In genomic region chr2:160230786-160231185, GRCm38 (mm10) we compare ENCODE assay signal across 18 mouse cellular contexts.
DNase-seq lines count a peak whose midpoint lies in the region; ATAC-seq and TF ChIP-seq lines count a peak whose summit lies in the region.
"Had no signal": no experiment of that assay in that cellular context is flagged by ENCODE, and none has a peak within 500 bp of the region (broad histone marks: within the 10 kb centered on the region; RNA-seq: fewer than 3 reads in every experiment).

No protein-coding gene starts in this region.

- peak overlapping the region; percentile 53 for H3K27ac ChIP-seq in brown adipose tissue, adult 24 weeks (replicated peaks; ENCODE audit: low read depth, low read length)
- no peak overlapping the region for H3K27ac ChIP-seq in midbrain, postnatal 0 days (ENCODE audit: low read depth, low read length)
- H3K27ac ChIP-seq: forebrain, embryonic 12.5 days; hindbrain, embryonic 15.5 days; limb, embryonic 12.5 days; midbrain, embryonic 12.5 days; neural tube, embryonic 15.5 days had no signal

- no peaks in the 10 kb centered on the region for H3K36me3 ChIP-seq in midbrain, postnatal 0 days (ENCODE audit: insufficient read depth, low read length)
- H3K36me3 ChIP-seq: forebrain, embryonic 12.5 days; heart, embryonic 12.5 days; hindbrain, embryonic 15.5 days; limb, embryonic 12.5 days; midbrain, embryonic 12.5 days; neural tube, embryonic 15.5 days had no signal

- DNase-seq in layer of hippocampus, adult 9-11 months: peak; percentile 20
- no peak for DNase-seq in layer of hippocampus, adult 9-10 months (ENCODE audit: low spot score)
- DNase-seq in kidney, adult 9 months: peak; percentile 51
- DNase-seq in midbrain, postnatal 0 days (ENCODE audit: low spot score): no peak
- no peak for DNase-seq in urinary bladder, postnatal 10 days (ENCODE audit: low spot score)
- DNase-seq: cerebellum, adult 11-12 months; cerebellum, postnatal 36 days; lung, postnatal 14 days; thymus, adult 18-20 months had no signal

- H3K4me1 ChIP-seq in brown adipose tissue, adult 24 weeks (ENCODE audit: control insufficient read depth, insufficient read depth, insufficient read length, low read length): no peaks in the 10 kb centered on the region
- no peaks in the 10 kb centered on the region for H3K4me1 ChIP-seq in midbrain, postnatal 0 days (ENCODE audit: insufficient read depth, low read length)
- H3K4me1 ChIP-seq: forebrain, embryonic 12.5 days; heart, embryonic 12.5 days; hindbrain, embryonic 15.5 days; limb, embryonic 12.5 days; midbrain, embryonic 12.5 days; neural tube, embryonic 15.5 days had no signal

- 0 out of 2 replicates have a peak, but pooled peaks cover 3% of the 10 kb centered on the region for H3K9me3 ChIP-seq in midbrain, postnatal 0 days (ENCODE audit: low read length)
- H3K9me3 ChIP-seq: forebrain, embryonic 12.5 days; heart, embryonic 12.5 days; hindbrain, embryonic 15.5 days; midbrain, embryonic 12.5 days; neural tube, embryonic 15.5 days had no signal

- no peaks in the 10 kb centered on the region for H3K27me3 ChIP-seq in midbrain, postnatal 0 days (ENCODE audit: insufficient read depth, low read length)
- H3K27me3 ChIP-seq: forebrain, embryonic 12.5 days; hindbrain, embryonic 15.5 days; midbrain, embryonic 12.5 days had no signal

- no peak overlapping the region for H3K4me2 ChIP-seq in midbrain, postnatal 0 days (ENCODE audit: low read depth, low read length, poor library complexity, severe bottlenecking)
- H3K4me2 ChIP-seq: forebrain, embryonic 12.5 days; heart, embryonic 12.5 days; hindbrain, embryonic 15.5 days; limb, embryonic 12.5 days; midbrain, embryonic 12.5 days; neural tube, embryonic 15.5 days had no signal

- H3K4me3 ChIP-seq in brown adipose tissue, adult 24 weeks (ENCODE audit: insufficient read depth, low read depth, low read length): no peak overlapping the region
- H3K4me3 ChIP-seq in midbrain, postnatal 0 days (ENCODE audit: low read depth, low read length): no peak overlapping the region
- H3K4me3 ChIP-seq: forebrain, embryonic 12.5 days; heart, embryonic 12.5 days; hindbrain, embryonic 15.5 days; limb, embryonic 12.5 days; midbrain, embryonic 12.5 days; myocyte; neural tube, embryonic 15.5 days had no signal

- no peak overlapping the region for H3K9ac ChIP-seq in midbrain, postnatal 0 days (replicated peaks; ENCODE audit: low read length, poor library complexity, severe bottlenecking)
- H3K9ac ChIP-seq: forebrain, embryonic 12.5 days; heart, embryonic 12.5 days; hindbrain, embryonic 15.5 days; limb, embryonic 12.5 days; midbrain, embryonic 12.5 days; neural tube, embryonic 15.5 days had no signal

- peak; percentile 67 for ATAC-seq in megakaryocyte progenitor cell, adult 5-6 weeks (replicated peaks; ENCODE audit: poor library complexity)
- no peak for ATAC-seq in midbrain, postnatal 0 days (ENCODE audit: low FRiP score)

- WGBS in midbrain, postnatal 0 days: 72% methylated on average over 8 of the region's 8 CpGs

- no peak for TF ChIP-seq CTCF in midbrain, postnatal 0 days (IDR thresholded peaks at IDR 0.05)

Comparison
In these comparisons a context has a peak if more than half of its experiments do, and no peak if none do; other contexts are left out.
1. DNase-seq: peak in layer of hippocampus, adult 9-11 months (single experiment) and kidney, adult 9 months (single experiment); none in layer of hippocampus, adult 9-10 months (single experiment), midbrain, postnatal 0 days (single experiment) and urinary bladder, postnatal 10 days (single experiment).